Mouse (Mus musculus): ENCODE data around the gene Nol9. TPM values are rescaled to one million over a fixed set of nuclear protein-coding genes. Genes with fewer than 3 reads are reported as not detected.

Gene Nol9
- total and polyA plus RNA-seq, 3 experiments, result 34.2 to 63.5 (median 47.5) TPM

DNA sequence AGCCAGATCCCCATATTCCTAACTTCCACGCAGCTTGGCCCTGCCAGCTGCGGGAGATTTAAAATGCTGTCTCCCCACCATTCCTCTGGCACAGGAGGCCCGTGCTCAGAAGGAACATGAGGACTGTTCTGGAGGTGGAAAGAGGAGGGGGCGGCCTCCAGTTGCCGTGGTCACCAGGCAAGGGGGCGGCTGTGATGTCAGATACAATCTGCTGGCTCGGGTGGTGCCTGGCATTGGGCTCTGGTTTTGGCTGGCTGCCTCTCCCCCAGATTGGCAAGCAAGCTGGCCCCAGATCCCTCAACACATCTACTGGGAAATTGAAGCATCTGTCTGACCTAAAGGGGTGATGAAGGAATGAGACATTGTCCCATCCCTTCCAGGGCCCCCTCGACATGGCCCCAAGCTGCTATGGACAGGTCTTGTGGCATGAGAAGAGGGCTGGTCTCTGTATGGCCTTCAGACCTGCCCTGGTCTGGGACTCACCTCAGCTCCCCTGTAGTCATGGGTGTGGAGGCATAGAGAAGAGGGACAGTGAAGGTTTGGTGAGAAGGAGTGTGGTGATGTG is 49.5 kb downstream of the Nol9 start:
- no peaks in the 10 kb centered on the region for H3K36me3 ChIP-seq (replicated peaks)
- DNase-seq (ENCODE audit: low spot score) (no peak), ATAC-seq (ENCODE audit: extremely low read depth, insufficient number of reproducible peaks, low FRiP score, poor library complexity, severe bottlenecking) (no peak)
- TF ChIP-seq POLR2AphosphoS5 (IDR thresholded peaks at IDR 0.05; ENCODE audit: insufficient replicate concordance, low read depth, low read length), result no peak
- TF ChIP-seq TAL1 (conservative IDR thresholded peaks at IDR 0.05; ENCODE audit: low read depth, low read length), result no peak
- no peak for TF ChIP-seq GATA1 (IDR thresholded peaks at IDR 0.05; ENCODE audit: borderline replicate concordance, low read length)
- no peak for TF ChIP-seq CTCF (IDR thresholded peaks at IDR 0.05; ENCODE audit: low read depth, low read length)
- TF ChIP-seq GATA2 (IDR thresholded peaks at IDR 0.05; ENCODE audit: borderline replicate concordance, low read depth, low read length), result no peak
- H3K4me3 ChIP-seq (ENCODE audit: low read depth, low read length), result no peak overlapping the region
- no peaks in the 10 kb centered on the region; the same call in 1 of the 2 replicates for H3K9me3 ChIP-seq (replicated peaks)
- H3K4me1 ChIP-seq (ENCODE audit: insufficient read depth, low read depth, low read length), result peaks cover 39% of the 10 kb centered on the region
- peaks cover 50% of the 10 kb centered on the region for H3K27me3 ChIP-seq (ENCODE audit: insufficient read depth, low read length)

DNA sequence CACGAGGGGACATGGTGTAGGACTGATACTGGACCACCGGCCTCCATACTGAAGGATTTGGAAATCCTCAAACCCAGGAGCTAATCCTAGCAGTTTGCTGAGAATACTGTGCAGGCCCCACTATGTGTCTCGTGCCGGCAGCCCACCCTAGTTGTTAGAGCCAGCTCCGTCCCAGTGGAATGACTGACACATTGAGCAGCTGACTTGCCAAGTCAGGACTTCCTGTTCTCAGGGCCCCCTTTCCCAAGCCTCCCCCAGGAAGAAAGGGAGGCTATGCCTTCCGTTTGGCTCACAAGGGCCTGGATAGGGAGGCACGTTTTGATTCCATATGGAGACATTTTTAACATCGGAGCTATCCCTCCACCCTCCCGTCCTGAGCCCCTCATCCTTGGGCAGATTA is 51.1 kb downstream of the Nol9 start:
- peaks cover 45% of the 10 kb centered on the region for H3K4me1 ChIP-seq (ENCODE audit: insufficient read depth, low read depth, low read length)
- no peaks in the 10 kb centered on the region for H3K36me3 ChIP-seq (replicated peaks)
- H3K27me3 ChIP-seq (ENCODE audit: insufficient read depth, low read length), result peaks cover 39% of the 10 kb centered on the region
- H3K4me3 ChIP-seq (ENCODE audit: low read depth, low read length), result no peak overlapping the region
- H3K9me3 ChIP-seq (replicated peaks), result no peaks in the 10 kb centered on the region; the same call in 1 of the 2 replicates
- no peak for ATAC-seq (ENCODE audit: extremely low read depth, insufficient number of reproducible peaks, low FRiP score, poor library complexity, severe bottlenecking)
- DNase-seq (ENCODE audit: low spot score), result no peak
- TF ChIP-seq CTCF (IDR thresholded peaks at IDR 0.05; ENCODE audit: low read depth, low read length), result no peak
- TF ChIP-seq GATA1 (IDR thresholded peaks at IDR 0.05; ENCODE audit: borderline replicate concordance, low read length), result no peak
- TF ChIP-seq TAL1 (conservative IDR thresholded peaks at IDR 0.05; ENCODE audit: low read depth, low read length), result no peak
- TF ChIP-seq POLR2AphosphoS5 (IDR thresholded peaks at IDR 0.05; ENCODE audit: insufficient replicate concordance, low read depth, low read length), result no peak
- TF ChIP-seq GATA2 (IDR thresholded peaks at IDR 0.05; ENCODE audit: borderline replicate concordance, low read depth, low read length), result no peak

DNA sequence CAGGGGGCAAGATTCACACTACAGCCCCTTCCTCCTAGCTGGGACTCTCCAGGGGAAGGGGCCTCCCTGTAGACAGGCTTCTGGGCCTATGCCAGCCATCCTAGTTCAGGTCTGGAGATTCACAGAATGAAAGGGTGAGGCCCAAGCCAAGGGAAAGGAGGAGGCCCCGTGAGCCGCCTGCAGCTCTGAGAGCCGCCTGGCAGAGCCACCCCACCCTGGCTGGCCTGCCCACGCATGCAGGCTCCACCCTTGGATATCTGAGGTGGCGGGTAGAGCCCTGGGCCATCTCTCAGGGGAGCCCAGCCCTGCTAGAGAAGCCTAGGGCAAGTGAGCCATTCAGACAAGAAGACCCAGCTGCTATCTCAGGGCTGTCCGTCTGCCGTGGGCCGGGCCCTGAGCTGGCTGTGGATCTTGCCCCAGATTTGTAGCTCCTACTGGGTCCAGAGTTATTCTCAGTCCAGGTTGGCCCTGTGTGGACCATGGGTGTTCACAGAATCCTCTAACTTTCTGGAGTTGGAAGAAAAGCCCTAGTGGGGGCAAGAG is 53.7 kb downstream of the Nol9 start:
- TF ChIP-seq GATA1 (IDR thresholded peaks at IDR 0.05; ENCODE audit: borderline replicate concordance, low read length) (no peak), CTCF (IDR thresholded peaks at IDR 0.05; ENCODE audit: low read depth, low read length) (no peak), GATA2 (IDR thresholded peaks at IDR 0.05; ENCODE audit: borderline replicate concordance, low read depth, low read length) (no peak), POLR2AphosphoS5 (IDR thresholded peaks at IDR 0.05; ENCODE audit: insufficient replicate concordance, low read depth, low read length) (no peak), TAL1 (conservative IDR thresholded peaks at IDR 0.05; ENCODE audit: low read depth, low read length) (no peak)
- Histone ChIP-seq H3K4me1 (ENCODE audit: insufficient read depth, low read depth, low read length) (peaks cover 41% of the 10 kb centered on the region), H3K4me3 (ENCODE audit: low read depth, low read length) (peak overlapping the region; percentile 42; the same call in 1 of the 2 replicates), H3K9me3 (replicated peaks) (no peaks in the 10 kb centered on the region), H3K36me3 (replicated peaks) (no peaks in the 10 kb centered on the region), H3K27me3 (ENCODE audit: insufficient read depth, low read length) (peaks cover 23% of the 10 kb centered on the region)
- ATAC-seq (ENCODE audit: extremely low read depth, insufficient number of reproducible peaks, low FRiP score, poor library complexity, severe bottlenecking) (peak; percentile 50), DNase-seq (ENCODE audit: low spot score) (peak; percentile 73)

DNA sequence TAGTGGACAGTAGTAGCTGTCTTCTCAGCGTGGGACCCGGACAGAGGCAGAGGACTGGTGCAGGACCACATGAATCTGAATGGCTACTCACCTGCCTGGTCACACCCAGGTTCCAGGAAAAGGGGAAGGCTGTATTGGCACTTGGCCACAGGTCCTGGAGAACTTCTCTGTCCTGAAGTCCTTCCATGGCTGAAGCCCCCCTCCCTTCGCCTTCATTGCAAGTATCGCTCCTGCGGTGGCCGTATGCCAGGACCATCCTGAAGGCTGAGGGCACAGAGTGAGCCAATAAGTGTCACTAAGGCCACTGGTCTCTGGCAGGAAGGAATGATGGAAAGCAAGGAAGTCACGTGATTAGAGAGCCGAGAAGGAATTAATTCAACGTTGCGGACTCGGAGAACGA is 55.1 kb downstream of the Nol9 start:
- no peak for DNase-seq (ENCODE audit: low spot score)
- peaks cover 37% of the 10 kb centered on the region for H3K4me1 ChIP-seq (ENCODE audit: insufficient read depth, low read depth, low read length)
- H3K36me3 ChIP-seq (replicated peaks), result no peaks in the 10 kb centered on the region
- H3K9me3 ChIP-seq (replicated peaks), result no peaks in the 10 kb centered on the region
- peaks cover 13% of the 10 kb centered on the region; the same call in 1 of the 2 replicates for H3K27me3 ChIP-seq (ENCODE audit: insufficient read depth, low read length)
- TF ChIP-seq GATA2 (IDR thresholded peaks at IDR 0.05; ENCODE audit: borderline replicate concordance, low read depth, low read length), result no peak
- no peak for TF ChIP-seq GATA1 (IDR thresholded peaks at IDR 0.05; ENCODE audit: borderline replicate concordance, low read length)
- TF ChIP-seq POLR2AphosphoS5 (IDR thresholded peaks at IDR 0.05; ENCODE audit: insufficient replicate concordance, low read depth, low read length), result no peak
- ATAC-seq (ENCODE audit: extremely low read depth, insufficient number of reproducible peaks, low FRiP score, poor library complexity, severe bottlenecking), result no peak
- no peak overlapping the region for H3K4me3 ChIP-seq (ENCODE audit: low read depth, low read length)

DNA sequence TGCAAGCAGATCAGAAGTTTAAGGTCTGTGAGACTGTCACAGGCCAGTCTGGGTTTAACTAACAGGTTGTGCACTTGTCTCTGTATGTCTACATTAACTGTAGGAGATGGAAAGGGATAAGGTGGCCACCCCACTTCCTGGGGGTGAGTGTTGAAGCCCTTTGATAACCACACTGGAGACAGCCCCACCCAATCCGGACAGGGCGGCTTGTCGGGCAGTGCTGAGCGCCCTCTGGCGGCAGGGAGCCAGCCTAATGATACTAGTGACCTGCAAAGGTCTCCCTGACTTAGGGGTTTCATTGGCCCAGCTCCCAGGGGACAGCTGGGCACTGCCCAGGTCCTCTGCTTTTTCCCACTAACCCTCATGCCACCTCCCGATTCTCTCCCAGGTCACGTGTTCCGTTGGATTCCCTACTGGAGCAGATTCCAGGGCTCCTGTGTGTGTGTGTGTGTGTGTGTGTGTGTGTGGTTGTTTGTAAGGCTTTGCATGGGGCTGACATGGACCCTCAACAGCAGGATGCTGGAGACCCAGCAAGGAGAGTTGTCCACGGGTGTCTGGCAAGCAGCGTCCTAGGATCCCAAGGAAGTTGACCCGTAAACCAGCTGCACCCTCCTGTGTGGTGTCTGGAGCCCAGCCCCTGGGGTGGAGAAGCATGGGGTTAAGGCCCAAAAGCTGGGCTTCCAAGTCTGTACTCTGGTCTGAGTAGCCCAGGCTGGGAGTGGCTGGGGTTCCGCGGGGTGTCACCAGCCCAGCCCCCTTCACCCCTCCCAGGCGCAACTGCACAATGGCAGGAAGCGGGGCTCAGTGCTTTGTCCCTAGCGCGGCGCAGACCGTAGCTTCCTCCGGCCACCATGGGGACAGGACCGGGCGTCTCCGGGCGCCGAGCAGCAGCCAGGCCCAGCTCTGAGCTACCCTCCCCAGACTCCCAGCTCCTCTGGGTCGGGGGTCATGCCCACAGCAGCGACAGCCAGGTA is 57.1 kb downstream of the Nol9 start:
- no peaks in the 10 kb centered on the region for H3K36me3 ChIP-seq (replicated peaks)
- H3K27me3 ChIP-seq (ENCODE audit: insufficient read depth, low read length), result peaks cover 10% of the 10 kb centered on the region; the same call in 1 of the 2 replicates
- H3K4me1 ChIP-seq (ENCODE audit: insufficient read depth, low read depth, low read length), result peaks cover 37% of the 10 kb centered on the region
- H3K9me3 ChIP-seq (replicated peaks), result no peaks in the 10 kb centered on the region
- ATAC-seq (ENCODE audit: extremely low read depth, insufficient number of reproducible peaks, low FRiP score, poor library complexity, severe bottlenecking), result peak; percentile 84
- DNase-seq (ENCODE audit: low spot score), result peak; percentile 74
- peak; percentile 87 for TF ChIP-seq CTCF (IDR thresholded peaks at IDR 0.05; ENCODE audit: low read depth, low read length)
- TF ChIP-seq GATA2 (IDR thresholded peaks at IDR 0.05; ENCODE audit: borderline replicate concordance, low read depth, low read length), result no peak
- TF ChIP-seq POLR2AphosphoS5 (IDR thresholded peaks at IDR 0.05; ENCODE audit: insufficient replicate concordance, low read depth, low read length), result no peak
- no peak for TF ChIP-seq TAL1 (conservative IDR thresholded peaks at IDR 0.05; ENCODE audit: low read depth, low read length)
- H3K4me3 ChIP-seq (ENCODE audit: low read depth, low read length), result no peak overlapping the region

- peaks cover 10% of the 10 kb centered on the region; the same call in 1 of the 2 replicates for H3K27me3 ChIP-seq (ENCODE audit: insufficient read depth, low read length)
- H3K36me3 ChIP-seq (replicated peaks), result no peaks in the 10 kb centered on the region
- DNase-seq (ENCODE audit: low spot score) (no peak), ATAC-seq (ENCODE audit: extremely low read depth, insufficient number of reproducible peaks, low FRiP score, poor library complexity, severe bottlenecking) (no peak)
- peaks cover 36% of the 10 kb centered on the region for H3K4me1 ChIP-seq (ENCODE audit: insufficient read depth, low read depth, low read length)
- no peaks in the 10 kb centered on the region for H3K9me3 ChIP-seq (replicated peaks)
- H3K4me3 ChIP-seq (ENCODE audit: low read depth, low read length), result no peak overlapping the region
- TF ChIP-seq CTCF (IDR thresholded peaks at IDR 0.05; ENCODE audit: low read depth, low read length) (no peak), GATA2 (IDR thresholded peaks at IDR 0.05; ENCODE audit: borderline replicate concordance, low read depth, low read length) (no peak), GATA1 (IDR thresholded peaks at IDR 0.05; ENCODE audit: borderline replicate concordance, low read length) (no peak), POLR2AphosphoS5 (IDR thresholded peaks at IDR 0.05; ENCODE audit: insufficient replicate concordance, low read depth, low read length) (no peak), TAL1 (conservative IDR thresholded peaks at IDR 0.05; ENCODE audit: low read depth, low read length) (no peak)
Measured at GRCm38 (mm10) chr4:152096927-152097326, 57.8 kb downstream of the Nol9 start.
